Comparison of ENCODE assay signal across 24 mouse cellular contexts in genomic region chr8:124328259-124328658, GRCm38 (mm10).
"Had no signal": no experiment of that assay in that cellular context is flagged by ENCODE, and none has a peak within 500 bp of the region (broad histone marks: within the 10 kb centered on the region; RNA-seq: fewer than 3 reads in every experiment).

No protein-coding gene starts in this region.

- H3K4me3 ChIP-seq: gastrocnemius, adult 2 months; heart, embryonic 10.5 days; heart, embryonic 12.5 days; intestine, embryonic 15.5 days; layer of hippocampus, adult 2 months; left cerebral cortex, adult 2 months; limb, embryonic 13.5 days; limb, embryonic 15.5 days had no signal

- ATAC-seq: forebrain, embryonic 16.5 days; hindbrain, embryonic 16.5 days; inflammation-experienced regulatory T-cells, adult 6 months; intestine, embryonic 15.5 days; intestine, postnatal 0 days had no signal

- DNase-seq: gastrocnemius, adult 2 months; gastrocnemius, postnatal 10 days; gastrocnemius, postnatal 25 days; heart, adult 18-20 months; heart, postnatal 10 days; heart, postnatal 4 days; kidney, adult 18-20 months; kidney, adult 8-10 months; kidney, postnatal 10 days; kidney, postnatal 25 days; kidney, postnatal 4 days; left cerebral cortex, postnatal 4 days had no signal

- H3K27ac ChIP-seq: gastrocnemius, adult 2 months; hindbrain, embryonic 14.5 days; intestine, embryonic 15.5 days; layer of hippocampus, adult 2 months; left cerebral cortex, adult 2 months; limb, embryonic 13.5 days; limb, embryonic 15.5 days had no signal

- H3K4me2 ChIP-seq: heart, embryonic 12.5 days; hindbrain, embryonic 14.5 days; intestine, embryonic 15.5 days; limb, embryonic 13.5 days; limb, embryonic 15.5 days had no signal

- H3K9me3 ChIP-seq: heart, embryonic 10.5 days; heart, embryonic 12.5 days; intestine, embryonic 15.5 days; limb, embryonic 13.5 days; limb, embryonic 15.5 days had no signal

- H3K4me1 ChIP-seq: intestine, embryonic 15.5 days; limb, embryonic 13.5 days; limb, embryonic 15.5 days had no signal

- H3K9ac ChIP-seq: heart, embryonic 12.5 days; hindbrain, embryonic 14.5 days; intestine, embryonic 15.5 days; limb, embryonic 13.5 days; limb, embryonic 15.5 days had no signal

- H3K27me3 ChIP-seq: heart, embryonic 12.5 days; intestine, embryonic 15.5 days; limb, embryonic 13.5 days; limb, embryonic 15.5 days had no signal
